Mouse (Mus musculus) c-Kit-positive CD71-positive TER-119-negative erythroid progenitor cells, embryonic 14.5 days (primary cell): ENCODE data around the gene Sdk1.

ENCODE experiments used
- DNase-seq: peaks from one replicate; pipeline ENCODE4 v3.0.0-alpha.2; 2013; ENCODE audit warnings: low read depth

Gene Sdk1

GRCm38 (mm10) chr5:142001973-142002372 lies 760.7 kb downstream of the Sdk1 start:
- DNase-seq = no peak

DNA sequence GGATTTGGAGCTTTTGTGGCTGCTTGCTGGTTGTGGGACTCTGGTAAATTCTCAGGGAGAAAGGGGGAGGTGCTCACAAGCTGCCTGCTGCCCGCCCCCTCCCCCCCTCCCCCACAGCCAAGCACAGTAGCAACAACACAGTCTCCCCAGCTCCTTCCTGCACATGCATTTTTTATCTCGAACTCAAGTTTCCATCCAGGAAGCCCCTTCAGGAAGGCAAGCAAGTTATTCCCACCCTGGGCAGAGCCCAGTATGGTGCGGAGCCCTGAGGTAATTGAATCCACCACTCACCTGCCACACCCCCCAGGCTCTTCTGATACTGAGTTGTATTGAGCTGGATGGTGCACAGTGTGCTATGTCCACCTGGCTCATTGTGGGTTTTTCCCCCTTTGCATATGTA lies 768.9 kb downstream of the Sdk1 start:
- DNase-seq = no peak

- no peak for DNase-seq
Measured at GRCm38 (mm10) chr5:142017001-142017400, 775.7 kb downstream of the Sdk1 start.

DNA sequence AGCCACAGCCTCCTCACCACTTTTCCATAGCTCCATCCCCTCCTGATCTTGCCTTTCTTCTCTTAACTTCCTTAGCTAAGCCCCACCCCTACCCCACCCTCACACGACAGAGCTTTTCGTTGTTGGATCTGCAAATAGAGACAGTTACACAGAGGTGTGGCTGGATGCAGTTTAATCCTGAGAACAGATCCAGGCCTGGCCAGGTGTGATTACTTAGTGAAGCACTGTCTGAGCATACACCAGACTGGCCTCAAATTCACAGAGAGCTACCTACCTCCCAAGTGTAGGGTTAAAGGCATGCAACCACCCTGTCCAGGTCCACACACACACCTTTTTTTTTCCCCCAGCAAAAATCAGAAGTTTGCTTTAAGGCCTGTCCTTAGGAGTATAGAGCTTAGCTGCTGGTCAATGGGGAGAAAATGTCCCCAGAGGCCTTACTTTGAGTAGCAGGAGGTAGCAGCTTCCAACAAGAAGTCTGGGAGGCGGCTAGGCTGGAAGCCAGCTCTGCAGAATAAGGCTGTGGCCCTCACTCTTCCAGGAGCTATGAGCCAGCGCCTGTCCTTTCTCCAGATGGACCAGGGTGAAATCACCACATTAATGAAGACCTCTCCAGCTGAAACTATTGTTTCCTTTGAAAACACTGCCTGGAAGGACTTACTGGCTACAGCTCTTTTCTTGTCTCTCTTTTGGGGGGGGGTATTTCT lies 781.7 kb downstream of the Sdk1 start:
- no peak for DNase-seq

DNA sequence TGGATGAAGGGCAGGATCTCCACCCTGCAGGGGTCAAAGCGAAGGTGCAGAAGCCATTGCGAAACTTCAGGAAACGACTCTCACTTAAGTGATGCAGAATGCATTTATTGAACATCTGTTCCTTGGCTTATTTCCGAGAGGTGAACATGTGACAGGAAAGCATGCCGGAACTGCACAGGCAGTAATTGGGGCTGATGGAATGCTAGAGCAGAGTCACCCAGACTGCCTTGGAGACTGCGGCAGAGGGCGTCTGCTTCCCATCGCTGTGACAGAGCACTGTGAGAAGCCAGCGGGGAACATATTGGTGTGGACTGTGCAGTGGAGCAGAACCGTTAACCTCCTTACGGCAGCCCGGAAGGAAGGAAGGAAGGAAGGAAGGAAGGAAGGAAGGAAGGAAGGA lies 783.2 kb downstream of the Sdk1 start:
- DNase-seq = no peak

GRCm38 (mm10) chr5:142036536-142036935 lies 795.2 kb downstream of the Sdk1 start:
- DNase-seq = no peak

- no peak for DNase-seq
Measured at GRCm38 (mm10) chr5:142039236-142039635, 797.9 kb downstream of the Sdk1 start.

DNA sequence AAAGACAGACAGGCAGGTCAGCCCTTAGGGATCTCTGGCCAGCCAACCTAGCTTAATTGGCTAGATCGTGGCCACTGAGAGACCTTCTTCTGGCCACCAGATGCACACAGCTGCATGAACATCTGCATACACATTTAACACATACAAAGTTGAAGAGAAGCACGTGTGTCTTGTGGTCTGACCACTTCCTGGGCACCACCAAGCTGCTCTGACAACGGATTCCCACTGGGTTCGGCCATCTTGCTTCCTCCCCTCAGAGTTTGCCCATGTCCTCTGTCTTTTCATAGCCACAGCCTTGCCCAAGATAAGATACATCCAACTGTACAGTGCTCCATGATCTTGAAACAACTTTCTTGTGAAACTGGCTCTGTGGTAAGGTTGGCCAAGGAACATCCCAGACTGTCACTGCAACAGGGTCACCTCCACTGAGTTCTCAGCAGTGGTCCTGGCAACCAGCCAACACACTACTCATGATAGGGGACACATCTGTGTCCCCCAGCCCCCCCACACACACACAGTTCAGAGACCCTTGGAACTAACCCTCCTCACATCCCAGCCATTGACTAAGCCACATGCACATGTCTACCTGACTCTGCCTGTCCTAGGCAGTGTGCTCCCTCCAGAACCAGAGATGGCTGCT lies 798.7 kb downstream of the Sdk1 start:
- no peak for DNase-seq

GRCm38 (mm10) chr5:142041226-142041802 lies 800.0 kb downstream of the Sdk1 start:
- DNase-seq = no peak

- DNase-seq = no peak
Measured at GRCm38 (mm10) chr5:142061781-142062180, 820.5 kb downstream of the Sdk1 start.

GRCm38 (mm10) chr5:142071322-142071721 lies 830.0 kb downstream of the Sdk1 start:
- DNase-seq = no peak

GRCm38 (mm10) chr5:142073901-142074300 lies 832.6 kb downstream of the Sdk1 start:
- no peak for DNase-seq

GRCm38 (mm10) chr5:142074561-142075500 lies 833.5 kb downstream of the Sdk1 start:
- no peak for DNase-seq

DNA sequence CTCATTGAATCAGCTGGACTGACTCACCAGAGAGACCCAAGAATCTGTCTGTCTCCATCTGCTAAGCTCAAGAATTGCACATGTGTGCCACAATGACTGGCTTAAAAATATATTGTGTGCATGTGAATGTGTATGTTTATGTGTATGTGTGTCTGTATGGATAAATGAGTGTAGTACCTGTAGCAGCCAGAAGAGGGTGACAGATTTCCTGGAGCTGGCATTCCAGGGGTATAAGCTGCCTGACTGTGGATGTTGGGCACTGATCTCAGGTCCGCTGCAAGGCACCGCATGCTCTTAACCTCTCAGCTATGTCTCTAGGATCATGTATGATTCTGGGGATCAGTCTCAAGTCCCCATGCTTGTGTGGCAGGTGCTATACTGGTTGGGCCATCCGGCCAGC lies 839.4 kb downstream of the Sdk1 start:
- DNase-seq = no peak

GRCm38 (mm10) chr5:142081076-142081475 lies 839.8 kb downstream of the Sdk1 start:
- no peak for DNase-seq

DNA sequence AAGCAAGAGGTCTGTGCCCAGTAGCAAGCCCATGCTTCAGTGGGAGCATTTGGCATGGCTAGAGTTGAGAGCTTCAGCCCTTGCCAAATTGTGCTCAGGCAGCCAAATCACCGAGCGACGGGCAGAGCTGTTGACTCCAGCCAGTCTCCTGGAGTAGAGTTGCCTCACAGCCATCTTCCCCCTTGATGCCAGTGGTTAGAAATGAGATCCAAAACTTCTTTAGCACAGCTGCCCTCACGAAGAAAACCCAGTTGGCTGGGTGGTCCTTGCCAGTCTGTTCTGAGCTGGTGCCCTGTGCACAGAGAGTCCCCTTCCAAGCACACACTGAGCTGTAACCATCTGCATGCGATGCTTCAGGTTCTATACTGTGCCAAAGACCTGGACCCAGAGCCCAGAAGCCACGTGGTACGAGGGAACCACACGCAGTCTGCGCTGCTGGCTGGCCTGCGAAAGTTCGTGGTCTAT lies 855.1 kb downstream of the Sdk1 start:
- DNase-seq = no peak

DNA sequence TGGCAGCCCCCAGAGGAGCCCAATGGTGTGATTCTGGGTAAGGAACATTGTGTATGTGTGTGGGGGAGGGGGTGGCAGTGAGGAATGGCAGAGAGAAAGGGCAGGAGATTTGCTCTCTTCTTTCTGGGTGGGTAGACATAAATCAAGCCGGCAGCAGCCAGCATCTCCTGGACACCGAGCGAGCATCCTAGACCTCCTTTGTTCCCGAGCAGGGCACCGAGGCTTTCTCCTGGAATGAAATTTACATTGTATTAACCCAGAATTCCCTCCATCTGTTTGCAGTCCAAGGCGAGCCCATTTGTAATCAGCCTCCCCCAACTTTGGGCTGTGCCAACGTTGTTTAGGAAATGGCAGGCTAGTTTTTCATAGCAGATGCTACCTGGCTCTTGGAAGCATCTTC lies 858.9 kb downstream of the Sdk1 start:
- DNase-seq = no peak

DNA sequence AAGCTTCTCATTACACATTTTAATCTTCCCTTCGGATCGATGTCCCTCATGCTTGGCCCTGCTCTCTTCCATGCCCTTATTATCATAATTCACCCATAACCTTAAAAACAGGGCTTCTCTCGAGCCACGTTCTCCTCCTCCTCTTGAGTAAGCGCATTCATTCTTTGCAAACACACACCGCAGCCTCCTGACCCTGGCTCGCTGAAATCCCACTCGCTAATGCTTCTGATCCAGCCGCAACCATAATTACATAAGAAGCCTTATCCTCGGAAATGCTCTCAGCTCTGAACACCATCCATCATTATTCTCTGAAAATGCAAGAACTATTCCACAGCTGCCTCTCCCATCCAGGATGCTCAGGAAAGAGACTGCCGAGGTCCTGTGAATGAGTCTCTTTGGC lies 866.1 kb downstream of the Sdk1 start:
- DNase-seq = no peak

- no peak for DNase-seq
Measured at GRCm38 (mm10) chr5:142111989-142112388, 870.7 kb downstream of the Sdk1 start.

GRCm38 (mm10) chr5:142113210-142114175 lies 872.2 kb downstream of the Sdk1 start:
- DNase-seq = no peak

DNA sequence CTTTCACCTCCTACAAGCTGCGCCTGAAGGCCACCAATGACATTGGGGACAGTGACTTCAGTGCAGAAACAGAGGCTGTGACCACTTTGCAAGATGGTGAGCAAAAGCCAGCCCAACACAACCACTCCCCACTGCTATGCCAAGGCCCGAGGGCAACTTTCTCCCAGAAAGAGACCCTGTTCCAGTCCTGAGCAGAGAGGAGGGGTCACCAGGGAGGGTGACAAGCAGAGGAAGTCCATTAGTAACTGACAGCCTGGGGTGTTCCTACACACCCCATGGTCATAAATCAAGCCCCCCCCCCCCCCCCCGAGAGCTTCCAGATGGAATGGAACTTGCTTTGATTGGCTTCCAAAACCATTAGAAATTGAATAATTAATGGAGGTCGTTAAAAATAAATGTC lies 886.5 kb downstream of the Sdk1 start:
- DNase-seq = no peak
